Mouse (Mus musculus) thymus, postnatal 10 days (tissue): ENCODE results near the gene Hoxa11.

ENCODE experiments used
- DNase-seq, 2 experiments: peaks; one replicate each; pipeline ENCODE4 v3.0.0; 2021; ENCODE audit warnings: low spot score in 2 of 2

Hoxa11 gene

DNA sequence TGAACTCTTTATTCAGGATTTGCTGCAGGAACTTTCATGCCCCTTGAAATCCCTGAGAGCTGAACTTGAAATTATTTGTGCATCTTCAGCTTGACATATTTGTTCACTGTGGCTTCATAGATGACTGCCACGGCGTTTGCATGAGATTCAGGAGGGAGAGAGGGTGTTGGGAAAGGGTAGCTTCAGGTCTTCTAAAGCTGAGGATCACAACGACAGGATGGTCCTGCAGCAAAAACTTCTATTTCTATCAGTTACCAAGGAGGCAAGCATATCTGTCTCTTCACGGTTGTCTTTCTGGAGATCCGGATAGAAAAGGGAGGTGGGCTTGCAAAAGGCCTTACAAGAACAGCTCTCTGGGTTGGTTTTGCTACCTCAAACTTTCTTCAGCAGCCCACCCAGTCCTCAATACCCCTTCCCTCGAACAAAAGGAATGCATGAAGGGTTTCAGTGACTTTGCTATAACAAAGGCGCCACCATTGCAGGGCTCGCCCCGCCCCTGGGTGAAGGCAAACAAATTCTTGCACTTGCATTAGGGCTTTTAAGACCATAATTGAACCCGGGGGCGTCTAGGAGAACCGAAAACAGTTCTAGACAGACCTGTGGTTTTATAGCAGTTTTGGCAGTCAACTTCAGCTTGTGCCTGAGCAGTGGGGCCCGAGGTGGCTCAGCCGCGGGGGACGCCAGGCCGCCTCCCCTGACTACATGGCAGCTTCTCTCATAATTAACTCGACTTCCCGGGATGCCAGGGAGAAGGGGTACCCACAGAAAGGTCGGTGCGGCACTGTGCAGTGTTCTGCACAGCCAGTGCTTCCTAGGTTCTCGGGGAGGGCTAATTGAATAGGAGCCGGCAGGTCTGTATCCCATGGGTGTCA, 2.4 kb upstream of the Hoxa11 start:
- DNase-seq = no peak

DNA sequence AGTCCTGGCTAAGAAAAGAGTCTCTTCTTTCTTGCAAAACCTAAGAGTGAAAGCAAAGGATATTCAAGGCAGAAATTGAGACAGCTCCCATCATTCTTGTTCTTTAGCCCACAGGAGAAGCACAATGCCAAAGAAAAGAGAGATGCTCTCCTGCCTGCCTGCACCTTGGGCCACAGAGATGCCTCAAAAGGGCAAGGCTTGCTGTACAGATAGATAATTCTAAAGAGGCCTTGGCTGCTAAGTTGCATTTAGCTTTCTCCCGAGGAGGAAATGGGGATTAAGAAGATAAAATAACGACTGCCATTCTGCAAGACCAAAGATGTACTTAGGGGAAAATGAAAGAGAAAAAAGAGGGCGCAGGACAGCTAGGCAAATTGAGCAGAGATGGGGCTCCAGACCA, 1.3 kb upstream of the Hoxa11 start:
- DNase-seq = no peak

DNA sequence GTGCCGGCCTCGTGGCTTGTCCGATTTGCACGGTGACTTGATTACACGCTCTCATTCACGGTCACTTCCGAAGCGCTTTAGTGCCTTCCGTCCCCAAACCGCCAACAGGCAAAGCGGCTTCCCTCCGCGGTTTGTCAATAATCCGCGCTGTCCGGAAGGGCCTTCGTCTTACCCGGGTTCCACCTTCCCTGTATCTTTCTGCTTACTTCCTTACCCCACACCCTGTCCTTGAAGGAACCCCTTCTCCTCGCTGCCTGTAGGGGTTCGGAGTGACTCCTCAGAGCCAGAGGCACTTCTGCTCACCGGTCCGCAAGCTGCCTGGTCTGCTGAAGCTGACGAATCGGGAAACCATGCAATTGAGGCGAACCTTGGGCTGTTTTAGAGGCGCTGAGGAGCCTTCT, 793 bp upstream of the Hoxa11 start:
- DNase-seq = no peak

DNA sequence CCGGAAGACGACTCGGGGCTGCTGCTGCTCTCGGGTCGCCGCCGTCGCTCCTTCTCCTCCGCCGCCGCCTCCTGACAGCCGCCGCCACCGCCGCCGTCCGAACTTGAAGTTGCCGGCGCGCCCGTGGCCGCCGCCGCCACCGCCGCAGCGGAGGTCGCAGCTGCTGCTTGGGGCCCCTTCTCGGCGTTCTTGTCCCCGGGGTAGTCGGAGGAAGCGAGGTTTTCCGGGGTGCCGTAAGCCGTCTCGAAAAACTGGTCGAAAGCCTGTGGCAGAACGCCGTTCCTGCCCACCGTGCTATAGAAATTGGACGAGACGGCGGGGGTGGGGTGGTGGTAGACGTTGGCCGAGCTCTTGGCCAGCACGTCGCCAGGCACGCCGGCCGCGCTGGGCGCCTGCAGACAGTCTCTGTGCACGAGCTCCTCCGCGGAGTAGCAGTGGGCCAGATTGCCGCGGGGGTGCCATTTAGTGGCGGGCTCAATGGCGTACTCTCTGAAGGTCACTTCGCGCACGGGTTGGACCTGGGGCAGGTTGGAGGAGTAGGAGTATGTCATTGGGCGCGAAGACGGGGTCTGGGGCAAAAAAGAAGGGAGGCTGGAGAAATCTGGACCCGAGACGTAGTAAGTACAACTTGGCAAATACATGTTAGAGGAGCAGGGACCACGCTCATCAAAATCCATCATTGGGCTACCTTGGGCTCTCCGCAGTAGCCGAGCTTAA, 412 bp downstream of the Hoxa11 start:
- no peak for DNase-seq

GRCm38 (mm10) chr6:52244471-52245039, 1.1 kb downstream of the Hoxa11 start:
- no peak for DNase-seq

DNA sequence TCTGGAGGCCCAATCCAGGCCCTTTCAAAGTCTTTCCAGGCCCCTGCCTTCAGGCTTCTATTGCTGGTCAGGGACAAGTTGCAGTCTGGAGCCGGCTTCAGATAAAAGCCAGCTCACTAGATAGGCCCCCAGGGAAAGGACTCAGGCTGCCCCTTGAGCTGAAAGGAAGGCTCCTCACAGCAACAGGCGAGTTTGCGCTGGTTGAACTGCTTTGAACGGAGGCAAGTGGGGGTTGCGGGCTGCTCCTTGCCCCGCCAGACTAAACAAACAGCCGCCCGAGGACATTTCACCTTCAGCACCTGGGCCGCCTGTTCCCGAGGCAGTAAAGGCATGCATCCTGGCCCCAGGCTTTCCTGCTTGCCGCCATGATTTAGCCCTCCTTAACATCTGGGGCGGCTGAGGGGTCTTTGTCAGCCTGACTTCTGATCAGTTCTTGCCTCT, 1.9 kb downstream of the Hoxa11 start:
- DNase-seq = no peak

DNA sequence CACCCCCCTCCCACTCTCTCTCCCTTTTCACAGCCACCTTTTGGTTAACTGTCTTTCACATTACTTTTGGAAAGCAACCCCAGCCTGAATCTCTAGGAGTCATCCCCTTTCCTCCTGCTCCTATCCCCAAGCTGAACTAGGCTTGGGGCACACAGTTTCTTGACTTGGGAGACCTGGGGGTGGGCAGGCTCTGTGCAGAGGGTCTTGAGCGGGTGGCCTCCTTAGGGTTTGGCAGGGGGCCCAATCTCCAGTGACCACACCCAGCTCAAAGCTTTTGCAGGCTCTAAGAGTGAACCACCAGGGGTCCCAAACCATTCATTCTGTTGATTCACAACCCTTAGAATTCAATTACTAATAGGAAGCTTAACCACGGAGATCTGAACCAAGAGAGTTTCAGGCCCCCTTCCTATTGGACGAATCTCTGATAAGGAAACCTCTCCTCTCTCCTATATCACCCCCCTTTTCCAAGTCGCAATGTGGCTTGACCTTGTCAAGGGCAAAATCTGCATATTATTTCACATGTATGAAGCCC, 2.7 kb downstream of the Hoxa11 start:
- no peak for DNase-seq

DNA sequence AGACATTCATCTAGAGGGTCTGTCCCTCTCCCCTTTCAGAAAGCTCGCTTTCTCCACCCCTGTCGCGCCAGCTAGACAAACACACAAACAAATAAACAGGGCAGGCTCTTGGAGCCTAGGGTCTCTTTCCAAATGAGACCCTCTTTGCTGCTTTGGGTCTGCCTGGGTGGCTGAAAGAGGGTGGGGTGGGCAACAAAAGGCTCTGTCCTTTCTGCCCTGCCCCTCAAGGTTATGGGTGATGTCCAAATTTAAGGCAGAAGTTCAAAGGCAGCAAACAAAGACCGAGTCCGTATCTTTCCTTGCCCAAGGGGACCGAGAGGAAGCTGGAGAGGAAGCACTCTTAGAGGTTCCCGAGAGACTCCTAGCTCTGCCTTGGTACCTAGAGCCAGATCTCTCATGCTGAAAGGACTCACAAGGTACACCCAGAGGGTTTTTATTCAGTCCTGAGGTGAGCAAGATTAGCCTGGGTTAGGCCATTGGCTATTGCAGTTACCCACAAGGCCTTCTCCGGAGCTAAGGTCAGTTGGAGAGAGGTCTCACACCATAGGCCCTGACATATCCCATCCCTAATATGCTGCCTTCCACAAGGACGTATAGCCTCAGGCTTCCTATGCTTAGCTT, 4.5 kb downstream of the Hoxa11 start:
- DNase-seq = no peak

DNA sequence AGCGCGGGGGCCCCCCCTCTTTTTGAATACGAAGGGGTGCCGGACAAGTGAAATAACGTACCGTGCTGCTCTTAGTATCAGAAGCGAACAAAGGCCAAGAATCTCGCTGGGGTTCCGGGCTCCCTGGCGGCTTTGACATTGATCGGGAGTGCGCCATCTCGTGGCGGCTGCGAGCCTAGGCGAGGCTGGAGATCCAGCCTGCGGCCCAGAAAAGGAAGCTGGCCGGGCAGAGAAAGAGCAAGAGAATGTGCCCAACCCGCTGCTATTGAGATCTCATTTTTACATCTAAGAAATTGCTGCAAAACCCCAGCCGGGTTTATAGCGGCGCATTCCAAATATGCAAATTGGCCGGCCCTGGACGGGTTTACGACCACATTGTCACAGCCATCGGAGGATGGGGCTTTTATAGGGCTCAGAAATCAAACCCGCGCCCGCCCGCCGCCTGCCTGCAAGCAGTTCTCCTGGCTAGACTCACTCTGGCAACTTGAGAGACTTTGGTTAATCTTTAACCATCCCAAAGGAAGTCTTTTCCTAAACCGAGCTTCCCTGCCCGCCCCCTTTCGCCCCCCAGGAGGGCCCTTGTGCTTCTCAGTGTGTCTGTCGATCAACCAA, 5.1 kb downstream of the Hoxa11 start, which contains the start of gene Hoxa10:
TSS of gene Hoxa10 (minus strand) at position 466 of the 612 bp plus-strand sequence.
- DNase-seq = peak; percentile 55 to 78

- no peak for DNase-seq
Measured at GRCm38 (mm10) chr6:52239625-52240388, 5.8 kb downstream of the Hoxa11 start.

DNA sequence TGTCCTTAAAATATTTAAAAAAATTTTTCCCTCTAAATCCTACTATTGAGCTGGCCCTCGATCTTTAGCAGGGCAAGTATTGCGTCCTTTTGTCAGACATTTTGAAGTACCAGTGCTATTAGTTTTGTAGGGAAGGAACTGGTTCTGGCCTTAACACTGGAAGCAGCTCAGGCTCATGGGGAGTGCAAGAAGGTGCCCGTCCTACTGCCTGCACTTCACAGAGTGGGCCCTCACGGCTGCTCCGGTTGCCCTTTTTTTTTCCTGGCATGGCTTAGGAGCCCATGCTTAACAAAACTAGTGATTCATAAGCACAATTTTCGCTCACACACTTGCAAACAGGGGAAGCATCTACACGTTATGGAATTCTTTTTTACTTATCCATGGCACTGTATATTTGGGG, 6.6 kb downstream of the Hoxa11 start:
- no peak for DNase-seq

DNA sequence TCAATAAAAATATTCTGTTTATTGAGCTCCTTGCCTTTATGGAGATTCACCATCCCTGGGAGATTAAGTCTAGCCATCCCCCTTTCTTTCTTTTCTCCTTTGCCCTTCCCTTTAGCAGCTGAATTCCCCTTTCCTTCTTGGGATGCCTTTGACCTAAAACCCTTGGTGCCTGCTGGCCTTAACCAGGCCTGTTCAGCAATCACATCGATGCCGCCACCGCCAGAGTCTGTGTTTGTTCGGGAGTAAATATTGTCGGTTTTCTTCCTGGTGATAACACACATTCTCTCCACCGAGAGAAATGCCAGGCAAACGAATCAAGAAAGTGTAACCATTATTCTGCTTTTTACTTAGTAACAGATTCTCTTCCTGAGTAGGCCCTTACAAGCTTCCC, 7.5 kb downstream of the Hoxa11 start:
- DNase-seq = no peak

GRCm38 (mm10) chr6:52237346-52238154, 8.1 kb downstream of the Hoxa11 start:
- no peak for DNase-seq

DNA sequence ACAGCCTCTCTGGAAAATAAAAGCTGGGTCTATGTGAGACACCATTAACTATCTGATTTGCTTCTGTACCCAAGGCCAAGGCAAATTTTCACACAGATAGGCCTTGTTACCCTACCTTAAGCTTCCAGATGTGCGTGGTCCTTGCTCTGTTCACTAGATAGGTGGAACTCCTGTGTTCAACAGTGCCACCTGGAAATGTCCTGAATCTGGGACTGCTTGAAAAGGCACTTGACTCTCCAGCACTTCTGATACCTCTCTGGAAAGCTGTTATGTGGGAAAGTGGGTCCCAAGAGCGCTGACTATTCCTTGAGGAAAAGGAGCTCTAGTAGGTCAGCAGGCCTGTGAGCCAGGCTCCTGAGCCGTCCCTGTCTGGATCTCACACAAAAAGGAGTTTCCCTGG, 8.8 kb downstream of the Hoxa11 start:
- no peak for DNase-seq

DNA sequence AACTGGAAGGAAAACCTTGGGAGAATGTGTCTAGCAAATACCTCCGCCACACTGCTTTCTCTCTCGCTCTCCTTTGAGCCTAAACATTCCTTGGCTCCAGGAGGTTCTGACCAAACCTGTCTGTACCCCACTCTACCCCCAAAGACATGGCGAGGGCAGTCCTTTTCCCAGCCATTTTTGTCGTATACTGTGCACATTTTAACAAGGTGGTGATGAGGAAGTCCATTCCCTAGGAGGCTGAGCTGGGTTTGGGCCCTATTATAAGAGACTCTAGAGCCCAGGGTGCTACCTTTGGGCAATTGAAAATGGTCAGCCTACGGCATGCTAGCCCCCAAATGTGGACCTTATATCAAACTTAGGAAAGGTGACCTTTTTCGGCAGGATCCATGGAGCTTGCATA, 9.7 kb downstream of the Hoxa11 start:
- DNase-seq = no peak

GRCm38 (mm10) chr6:52235267-52235666, 10.3 kb downstream of the Hoxa11 start:
- no peak for DNase-seq

DNA sequence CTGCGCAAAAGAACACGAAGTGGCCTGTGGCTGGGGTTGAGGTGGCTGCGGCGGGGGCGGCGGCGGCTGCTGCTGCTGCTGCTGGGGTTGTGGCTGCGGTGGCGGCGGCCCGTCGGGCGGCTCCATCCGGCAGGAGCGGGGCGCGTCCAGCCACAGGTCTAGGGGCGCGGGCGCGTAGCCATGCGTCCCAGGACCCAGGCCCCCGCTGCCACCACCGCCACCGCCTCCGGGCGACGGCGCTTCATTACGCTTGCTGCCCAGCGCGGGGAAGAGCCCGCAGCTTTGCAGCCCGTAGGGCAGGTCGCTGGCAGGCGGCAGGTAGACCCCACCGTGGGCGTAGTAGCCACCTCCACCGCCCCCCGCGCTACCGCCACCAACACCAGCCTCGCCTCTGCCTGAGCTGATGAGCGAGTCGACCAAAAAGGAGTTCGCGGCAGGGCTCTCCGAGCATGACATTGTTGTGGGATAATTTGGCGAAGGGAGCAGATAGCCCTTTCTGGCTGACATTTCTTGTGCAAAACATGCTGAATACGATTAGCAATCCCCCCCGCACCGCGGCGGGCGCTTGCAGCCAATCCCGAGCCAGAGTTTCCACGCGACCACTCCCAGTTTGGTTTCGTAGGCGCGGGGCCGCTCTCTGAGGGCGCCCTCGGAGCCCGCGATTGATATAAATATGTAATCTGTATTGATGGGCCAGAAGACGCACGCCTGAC, 11.0 kb downstream of the Hoxa11 start:
- DNase-seq = no peak

DNA sequence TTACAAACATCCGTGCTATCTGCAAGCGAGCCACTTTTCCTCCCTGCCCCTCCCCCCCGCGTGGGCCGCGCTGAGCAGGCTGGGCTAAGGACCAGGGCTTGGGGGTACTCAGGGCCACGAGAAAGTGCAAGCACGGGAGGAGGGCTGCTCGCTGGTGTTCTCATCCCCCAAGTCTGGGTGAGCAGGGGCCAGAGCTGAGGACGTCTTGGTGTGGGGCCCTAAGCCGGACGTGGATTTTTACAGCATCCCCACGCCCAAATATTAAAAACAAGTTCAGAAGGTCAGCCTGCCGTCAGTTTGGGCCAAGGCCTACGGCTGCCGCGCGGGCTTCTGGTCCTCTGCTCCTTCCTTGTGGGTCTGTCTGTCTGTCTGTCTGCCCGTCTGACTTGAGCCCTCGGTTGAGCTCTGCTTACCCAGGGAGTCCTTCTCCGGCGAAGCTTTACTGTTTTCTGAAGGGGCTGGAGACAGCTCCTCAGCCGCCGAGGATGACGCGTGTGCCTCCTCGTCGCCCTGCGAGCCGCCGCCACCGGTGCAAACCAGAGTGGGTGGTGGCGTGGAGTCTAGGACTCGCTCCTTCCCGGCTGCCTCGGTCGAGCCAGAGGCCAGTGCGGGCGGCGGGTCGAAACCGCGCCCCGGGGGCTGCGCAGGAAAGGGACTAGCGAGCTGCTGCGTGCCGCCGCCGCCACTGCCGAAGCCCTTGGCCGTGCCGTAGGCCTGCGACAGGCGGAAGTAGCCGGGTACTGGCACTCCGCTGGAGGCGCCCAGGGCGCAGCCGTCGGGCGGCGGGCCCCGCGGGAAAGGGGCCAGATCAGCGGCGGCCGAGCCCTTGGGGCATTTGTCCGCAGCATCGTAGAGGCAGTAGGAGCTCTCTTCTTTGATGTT, 11.8 kb downstream of the Hoxa11 start:
- DNase-seq = no peak
